Mouse (Mus musculus) layer of hippocampus, adult 8-10 months (tissue): ENCODE measurements around the gene Rnf220. TPM values are rescaled to one million over a fixed set of nuclear protein-coding genes. Genes with fewer than 3 reads are reported as not detected.

Source experiments
- DNase-seq, 2 experiments: peaks; one replicate each; pipeline ENCODE4 v3.0.0; 2022; ENCODE audit warnings: low spot score in 2 of 2
- total RNA-seq, 4 experiments: library from RNA; stranded (reverse); gene quantifications; 2 replicates each; pipeline ENCODE4 v1.2.4; 2022

The Rnf220 gene
- total RNA-seq, 4 experiments from 2014 or later = 171 to 184 (median 178) TPM

DNA sequence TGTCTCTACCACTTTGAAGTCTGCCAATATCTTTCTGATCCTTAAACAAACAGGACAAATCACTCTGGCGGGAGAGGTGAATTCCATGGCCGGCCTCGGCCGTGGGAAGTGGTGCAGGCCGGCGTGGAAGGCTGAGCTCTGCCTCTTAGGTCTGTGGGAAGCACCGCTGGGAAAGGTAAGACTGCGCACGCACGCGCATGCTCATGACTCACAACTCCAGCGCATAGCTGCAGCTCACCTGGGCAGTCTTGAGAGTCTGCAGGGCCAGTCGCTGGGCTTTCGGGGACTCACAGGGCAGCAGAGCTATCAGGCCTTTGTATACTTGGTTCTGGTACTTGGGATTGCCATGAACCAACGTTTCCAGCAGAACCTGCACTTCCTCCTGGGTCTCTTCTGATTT is 267.3 kb downstream of the Rnf220 start:
- no peak for DNase-seq

DNA sequence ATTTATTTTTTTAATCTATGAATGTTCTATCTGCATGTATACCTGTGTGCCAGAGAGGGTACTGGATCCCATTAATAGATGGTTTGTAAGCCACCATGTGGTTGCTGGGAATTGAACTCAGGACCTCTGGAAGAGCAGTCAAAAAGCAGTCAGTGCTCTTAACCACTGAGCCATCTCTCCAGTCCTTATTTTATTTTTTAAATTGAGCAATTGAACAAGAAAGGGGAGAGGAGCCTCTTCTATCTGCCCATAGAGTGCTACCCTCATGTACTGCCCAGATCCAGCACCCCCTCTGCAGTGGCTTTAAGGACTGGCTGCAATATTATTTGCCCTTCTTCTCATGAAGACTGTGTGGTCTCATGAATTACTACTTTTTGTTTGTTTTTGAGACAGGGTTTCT is 271.6 kb downstream of the Rnf220 start:
- no peak for DNase-seq

DNA sequence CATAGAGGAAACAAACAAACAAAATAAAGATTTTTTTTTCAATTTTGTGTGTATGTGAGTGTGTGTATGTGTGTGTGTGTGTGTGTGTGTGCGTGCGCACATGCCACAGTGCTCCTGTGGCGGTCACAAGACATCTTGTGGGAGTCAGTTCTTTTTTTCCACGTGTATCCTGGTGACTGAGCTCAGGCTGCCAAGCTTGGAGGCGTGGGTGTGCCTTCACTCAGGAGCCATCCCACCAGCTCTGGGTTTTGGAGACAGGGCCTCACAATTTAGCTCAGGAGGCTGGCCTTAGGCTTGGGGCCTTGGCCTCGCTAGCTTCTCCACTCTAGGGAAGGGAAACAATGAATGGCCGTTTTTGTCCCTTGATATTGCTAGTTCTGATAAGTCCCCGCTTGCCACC is 272.7 kb downstream of the Rnf220 start:
- DNase-seq = no peak

DNA sequence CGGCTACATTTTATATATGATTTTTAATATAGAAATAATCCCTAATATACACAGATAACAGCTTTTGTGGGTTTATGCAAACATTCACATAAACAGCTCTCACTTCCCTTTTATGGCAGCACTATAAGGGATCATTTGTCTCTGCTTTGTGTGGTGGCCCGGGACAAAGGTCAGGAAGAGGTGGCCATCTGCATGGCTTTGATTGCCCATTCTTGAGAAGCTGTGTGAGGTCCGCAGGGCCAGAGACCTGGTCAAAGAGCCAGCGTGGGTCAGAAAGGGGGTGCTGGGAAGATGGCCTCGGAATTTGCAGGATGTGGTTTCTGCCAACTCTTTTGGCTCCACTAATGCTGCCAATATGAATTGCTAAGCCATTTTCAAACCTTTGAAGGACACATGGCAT is 273.9 kb downstream of the Rnf220 start:
- no peak for DNase-seq

DNA sequence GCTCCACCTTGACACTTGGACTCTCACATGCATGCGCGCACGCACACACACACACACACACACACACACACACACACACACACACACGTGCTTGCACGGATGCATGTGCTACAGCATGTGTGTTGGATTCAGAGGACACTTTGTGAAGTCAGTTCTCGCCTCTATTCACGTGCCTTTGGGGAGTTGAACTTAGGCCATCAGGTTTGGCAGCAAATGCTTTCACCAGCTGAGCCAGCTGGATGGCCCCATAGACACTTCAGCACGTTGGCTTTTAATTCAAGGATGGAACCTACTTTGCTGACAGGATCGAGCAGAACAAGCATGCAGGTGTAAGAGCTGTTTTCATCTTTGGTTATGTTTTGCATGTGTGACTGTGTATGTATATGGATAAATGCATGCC is 275.0 kb downstream of the Rnf220 start:
- DNase-seq = no peak

Other genes starting within 250 kb of the Rnf220 start
- 1 to 10 TPM; 4.2 to 5.9 (median 5.7) TPM for gene Tmem53, start 245.1 kb downstream of the Rnf220 start, total RNA-seq
- gene Armh1, start 244.9 kb downstream of the Rnf220 start, total RNA-seq = under 1 TPM; 0.40 to 0.75 (median 0.59) TPM
- gene Eri3, start 53.3 kb upstream of the Rnf220 start, total RNA-seq = 100 to 1,000 TPM; 182 to 220 (median 203) TPM
- gene Dmap1, start 185.2 kb upstream of the Rnf220 start, total RNA-seq = 10 to 100 TPM; 38.0 to 39.9 (median 39.4) TPM
- not detected for gene Gm12845, start 227.4 kb upstream of the Rnf220 start, total RNA-seq